Mouse (Mus musculus): ENCODE results near the gene Gm5934. TPM values are rescaled to one million over a fixed set of nuclear protein-coding genes. Genes with fewer than 3 reads are reported as not detected.
"Not testable (repeated sequence)": the region's sequence is repeated elsewhere in the genome, so short reads cannot be mapped to it uniquely, and the experiment has no call there.

The Gm5934 gene
- polyA plus RNA-seq (2014; fragmentation: Nextera tagmentation; extraction: Ambion mirVana) = not detected in 2 replicates

DNA sequence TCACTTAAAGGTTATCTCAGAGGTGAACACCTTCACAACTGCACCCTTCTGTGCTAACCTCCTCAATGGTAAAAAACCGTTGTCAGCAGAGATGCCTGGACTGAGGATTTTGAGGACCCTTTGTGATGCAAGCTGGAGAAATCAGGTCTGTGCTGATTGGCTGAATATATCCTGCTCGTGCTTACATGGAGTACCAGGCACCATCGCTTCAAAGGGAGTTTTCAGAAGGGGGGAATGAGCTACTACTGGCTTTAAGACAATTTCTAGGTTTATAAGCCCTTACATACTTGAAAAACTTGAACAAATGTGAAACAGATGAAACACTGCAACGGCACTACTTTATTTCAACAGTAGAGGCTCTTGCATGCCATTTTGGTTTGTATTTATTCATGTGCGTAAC is at the start of gene Gm5934:
Gene Gm5934, minus strand, starts transcription at position 101 of the 400 bp plus-strand sequence.
- DNase-seq (ENCODE audit: low spot score); H3K36me3 ChIP-seq (ENCODE audit: control insufficient read depth, insufficient read depth, low read length); H3K27me3 ChIP-seq (replicated peaks; ENCODE audit: control insufficient read depth, insufficient read depth, low read length); H3K4me3 ChIP-seq (ENCODE audit: low read depth, low read length); H3K4me1 ChIP-seq (ENCODE audit: control insufficient read depth, insufficient read depth, low read length); H3K9ac ChIP-seq (ENCODE audit: low read length); H3K4me2 ChIP-seq (ENCODE audit: low read length); ATAC-seq; H3K27ac ChIP-seq (ENCODE audit: low read depth, low read length); H3K9me3 ChIP-seq (replicated peaks; ENCODE audit: control insufficient read depth, low read length): not testable (repeated sequence)
- WGBS = 85% methylated on average over 5 of the region's 5 CpGs

Other genes with a start within 250 kb of the Gm5934 start
- gene Gm4297, start 74.1 kb upstream of the Gm5934 start, polyA plus RNA-seq (2014; fragmentation: Nextera tagmentation; extraction: Ambion mirVana) = not detected in 2 replicates

All from forebrain, embryonic 14.5 days (tissue).